Mouse (Mus musculus) kidney, adult 11 months (tissue): ENCODE data around the gene Arhgef10l.

Source experiments
- DNase-seq: peaks from one replicate; pipeline ENCODE4 v3.0.0; 2022

The Arhgef10l gene

DNA sequence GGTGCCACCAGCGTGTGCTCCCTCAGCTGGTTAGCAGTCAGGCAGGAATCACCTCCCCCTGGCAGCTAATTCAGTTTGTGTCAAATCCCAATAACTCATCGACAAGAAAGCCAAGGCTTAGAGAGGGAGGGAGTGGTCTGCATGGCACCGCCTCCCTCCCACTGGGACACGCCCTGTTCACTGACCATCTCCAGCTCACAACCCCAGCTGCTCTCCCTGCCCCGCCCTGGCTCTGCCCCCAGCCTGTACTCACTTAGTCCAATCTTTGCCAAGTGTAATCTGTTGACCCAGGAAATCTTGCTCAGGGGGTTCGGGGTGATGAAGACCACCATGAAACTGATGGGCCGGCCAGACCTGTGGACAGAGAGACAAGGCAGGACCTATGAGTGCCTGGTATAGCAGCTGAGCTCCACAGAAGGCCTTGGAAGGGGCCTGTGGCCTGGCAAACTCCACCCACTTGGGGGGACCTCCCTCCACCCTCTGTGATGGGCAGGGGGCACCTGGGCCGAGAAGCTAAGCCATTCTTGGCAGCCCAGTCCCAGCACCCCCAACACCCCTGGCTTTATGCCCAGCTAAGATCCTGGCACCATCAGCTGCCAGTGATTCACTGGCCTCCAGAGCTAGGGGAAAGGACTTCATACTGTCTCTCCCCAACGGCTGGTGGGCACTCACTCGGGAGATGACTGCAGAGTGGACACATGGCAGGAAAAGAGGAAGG is 103.2 kb downstream of the Arhgef10l start:
- DNase-seq: no peak

DNA sequence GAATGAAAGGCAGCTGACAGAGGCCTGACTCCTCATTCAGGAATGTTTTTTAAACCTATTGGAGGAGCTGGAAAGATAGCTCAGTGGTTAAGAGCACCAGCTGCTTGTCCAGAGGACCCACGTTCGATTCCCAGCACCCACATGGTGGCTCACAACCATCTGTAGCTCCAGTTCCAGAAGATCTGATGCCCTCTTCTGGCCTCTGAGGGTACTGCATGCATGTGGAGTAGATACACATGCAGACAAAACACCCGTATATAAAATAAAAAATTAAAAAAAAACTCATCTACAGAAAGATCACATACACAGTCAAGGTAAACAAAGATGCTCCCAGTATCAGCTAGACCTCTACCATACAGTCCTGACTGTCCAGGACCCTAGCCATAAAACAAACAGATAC is 104.1 kb downstream of the Arhgef10l start:
- no peak for DNase-seq

DNA sequence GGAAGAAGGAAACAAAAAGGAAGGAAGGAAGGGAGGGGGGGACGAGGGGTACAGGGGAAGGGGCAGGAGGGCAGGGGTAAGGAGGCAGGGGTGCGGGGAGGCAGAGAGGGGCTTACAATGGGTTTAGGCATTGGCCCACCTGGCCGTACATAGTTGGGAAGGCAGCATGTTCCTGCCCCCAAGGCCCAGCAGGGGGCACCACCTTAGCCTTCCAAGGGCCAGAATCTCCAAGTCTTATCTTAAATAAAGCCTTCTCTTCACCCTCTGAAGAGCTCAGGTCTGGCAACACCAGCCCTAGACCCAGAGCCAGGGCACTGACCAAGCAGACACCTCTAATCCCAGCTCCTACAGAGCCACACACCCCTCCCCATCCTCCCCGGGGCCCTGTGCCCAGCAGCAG is 106.0 kb downstream of the Arhgef10l start:
- no peak for DNase-seq

DNA sequence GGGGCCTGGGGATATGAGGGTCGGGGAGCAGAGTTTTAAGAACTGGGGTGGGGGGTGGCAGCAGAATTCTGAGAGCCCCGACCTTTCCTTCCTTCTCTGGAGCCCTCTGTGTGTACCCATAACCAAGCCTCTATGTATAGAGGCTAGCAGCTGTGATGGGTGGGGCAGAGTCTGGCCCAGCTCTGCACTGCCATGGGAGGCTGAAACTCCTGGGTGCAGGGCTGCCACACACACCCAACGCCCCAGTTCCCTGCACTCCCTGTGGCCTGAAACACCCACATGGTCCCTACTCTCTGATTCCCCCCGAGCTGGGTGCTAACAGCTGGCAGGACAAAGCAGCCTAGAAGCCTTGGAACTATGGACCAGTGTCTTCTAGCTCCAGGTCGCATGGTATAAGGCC is 107.6 kb downstream of the Arhgef10l start:
- no peak for DNase-seq

DNA sequence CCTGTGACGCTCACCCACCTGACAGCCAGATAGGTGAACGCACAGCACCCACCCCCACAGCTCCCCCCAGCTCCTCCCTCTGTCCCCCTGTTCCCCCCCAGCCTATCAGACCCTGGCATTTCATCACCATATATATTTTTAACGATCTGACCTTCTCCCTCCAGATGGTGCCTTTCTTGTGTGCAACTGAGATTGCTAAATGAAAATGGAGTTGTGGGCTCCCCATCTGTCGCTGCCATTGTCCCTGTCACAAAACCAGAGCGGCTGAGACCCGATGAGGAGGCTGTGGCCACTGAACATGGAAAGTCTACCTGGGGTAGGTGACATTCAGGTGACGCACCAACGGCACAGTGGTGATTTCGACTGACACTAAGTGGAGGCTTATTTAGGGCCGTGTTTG is 109.3 kb downstream of the Arhgef10l start:
- DNase-seq: no peak

DNA sequence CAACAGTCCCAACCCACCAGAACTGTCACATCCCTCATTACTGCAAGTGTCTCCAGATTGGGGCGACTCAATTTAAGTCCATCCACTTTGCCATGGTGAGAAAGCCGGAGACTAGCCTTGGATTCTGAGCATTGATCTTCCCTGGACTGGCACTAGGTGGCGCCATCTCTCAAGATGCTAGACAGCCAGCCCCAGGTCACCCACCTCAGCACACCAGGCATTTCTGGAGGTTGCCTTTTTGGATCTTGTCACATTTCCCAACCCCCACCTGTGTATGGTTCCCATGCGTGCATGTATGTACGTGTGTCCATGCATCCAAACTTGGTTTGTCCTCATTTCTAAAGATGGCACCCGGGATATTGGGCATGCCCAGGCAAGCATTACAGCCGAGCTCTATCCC is 110.5 kb downstream of the Arhgef10l start:
- DNase-seq: peak; percentile 31

DNA sequence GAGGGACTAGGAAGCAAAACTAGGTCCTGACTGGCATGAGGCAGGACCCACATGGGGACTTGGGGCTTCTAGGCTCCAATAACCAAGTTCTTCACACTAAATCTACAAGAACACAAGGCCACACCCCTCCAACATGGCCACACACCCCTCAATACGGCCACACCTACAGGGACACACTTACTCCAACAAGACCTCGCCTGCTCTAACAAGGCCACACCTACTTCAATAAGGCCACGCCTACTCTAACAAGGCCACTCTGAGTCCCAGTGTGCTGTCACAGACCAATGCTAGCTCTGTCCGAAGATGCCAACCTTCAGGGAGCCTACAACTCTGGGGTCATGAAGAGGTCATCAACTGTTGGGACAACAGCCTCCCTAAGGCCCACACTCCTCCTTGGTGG is 111.3 kb downstream of the Arhgef10l start:
- DNase-seq: no peak

DNA sequence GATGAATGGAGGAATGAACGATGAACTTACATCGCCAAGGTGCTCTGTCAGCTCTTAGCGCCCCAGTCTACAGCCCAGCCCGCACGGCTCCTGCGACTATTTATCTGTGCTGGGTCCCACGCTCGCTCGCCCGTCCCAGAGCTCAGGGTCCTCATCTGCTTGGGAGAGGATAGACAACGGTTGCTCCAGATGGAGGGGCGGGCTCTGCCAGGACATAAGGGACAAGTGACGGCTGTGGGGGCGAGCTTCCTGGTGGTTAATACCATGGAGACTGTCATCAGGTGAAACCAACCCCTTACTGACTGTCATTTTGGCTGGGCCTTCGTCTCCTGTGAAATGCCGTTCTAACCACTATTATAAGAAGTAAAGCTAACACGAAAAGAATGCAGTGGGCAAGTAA is 114.0 kb downstream of the Arhgef10l start:
- no peak for DNase-seq

DNA sequence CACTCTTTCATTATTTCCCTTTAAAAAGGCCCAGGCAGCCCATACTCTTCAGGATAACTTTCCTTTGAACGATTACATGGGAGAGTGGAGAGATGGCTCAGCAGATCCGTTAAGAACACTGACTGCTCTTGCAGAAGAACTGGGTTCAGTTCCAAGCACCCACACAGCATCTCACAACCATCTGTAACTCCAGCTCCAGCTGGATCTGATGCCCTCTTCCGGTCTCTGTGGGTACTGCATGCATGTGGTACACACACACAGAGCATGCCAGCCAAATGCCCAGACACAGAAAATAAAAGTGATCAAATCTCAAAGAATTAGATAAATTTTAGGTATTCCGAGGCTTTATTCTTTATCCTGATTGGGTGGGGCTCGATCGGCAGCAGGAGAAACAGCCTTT is 115.1 kb downstream of the Arhgef10l start:
- no peak for DNase-seq

DNA sequence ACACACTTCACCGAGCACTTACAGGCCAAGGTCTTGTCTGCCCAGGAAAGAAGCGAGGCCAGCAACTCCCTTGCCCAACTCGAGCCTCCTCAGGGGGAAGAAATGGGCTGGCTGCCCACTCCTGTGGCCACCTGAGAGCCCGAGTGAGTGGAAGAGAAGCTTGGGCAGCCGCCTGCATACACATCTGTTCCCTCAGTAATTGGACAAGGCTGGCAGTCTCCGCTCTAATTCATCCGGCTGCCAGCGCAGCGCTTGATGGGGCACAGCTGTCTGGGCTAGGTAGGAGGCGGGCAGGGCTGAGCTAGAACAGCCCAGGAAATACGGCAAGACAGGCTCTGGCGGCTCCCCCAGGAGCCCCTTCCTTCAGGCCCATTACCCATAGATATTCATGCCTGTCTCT is 115.8 kb downstream of the Arhgef10l start:
- no peak for DNase-seq

DNA sequence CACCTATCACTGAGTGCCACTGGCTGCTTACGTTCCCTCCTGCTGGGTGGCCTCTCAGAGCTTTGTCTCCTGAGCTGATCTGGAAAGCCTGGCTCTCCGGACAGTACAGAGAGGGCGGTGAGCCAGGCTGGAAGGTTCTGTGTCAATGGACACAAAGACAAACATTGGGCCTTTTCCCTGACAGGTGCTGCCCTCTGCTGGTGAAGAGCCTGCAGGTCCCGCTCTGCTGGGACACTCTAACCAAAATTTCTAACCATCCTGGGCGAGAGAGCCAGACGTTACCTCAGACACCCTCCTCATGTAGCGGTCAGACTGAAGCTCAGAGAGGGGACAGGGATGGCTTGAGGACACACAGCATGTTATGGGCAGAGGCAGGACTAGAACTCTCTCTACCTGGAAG is 118.3 kb downstream of the Arhgef10l start:
- no peak for DNase-seq

DNA sequence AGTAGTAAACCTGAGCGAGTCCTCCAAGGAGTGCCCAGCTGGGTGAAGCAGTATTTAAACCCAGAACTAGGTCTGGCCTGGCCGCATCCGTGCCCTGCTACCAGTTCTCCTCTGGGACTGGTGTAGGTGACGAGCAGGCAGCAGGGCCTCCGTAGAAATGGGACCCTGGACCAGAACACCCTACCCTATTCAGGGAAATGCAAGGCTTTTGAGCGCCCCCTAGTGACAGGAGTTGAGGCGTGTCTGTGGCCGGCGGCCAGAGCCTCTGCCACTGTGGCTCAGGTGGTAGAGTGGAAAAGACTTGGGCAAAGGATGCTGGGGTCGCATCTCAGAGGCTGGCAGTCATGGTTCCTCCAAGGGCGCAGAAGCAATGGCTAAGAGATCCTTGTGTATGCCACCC is 126.7 kb downstream of the Arhgef10l start:
- peak; percentile 19 for DNase-seq

DNA sequence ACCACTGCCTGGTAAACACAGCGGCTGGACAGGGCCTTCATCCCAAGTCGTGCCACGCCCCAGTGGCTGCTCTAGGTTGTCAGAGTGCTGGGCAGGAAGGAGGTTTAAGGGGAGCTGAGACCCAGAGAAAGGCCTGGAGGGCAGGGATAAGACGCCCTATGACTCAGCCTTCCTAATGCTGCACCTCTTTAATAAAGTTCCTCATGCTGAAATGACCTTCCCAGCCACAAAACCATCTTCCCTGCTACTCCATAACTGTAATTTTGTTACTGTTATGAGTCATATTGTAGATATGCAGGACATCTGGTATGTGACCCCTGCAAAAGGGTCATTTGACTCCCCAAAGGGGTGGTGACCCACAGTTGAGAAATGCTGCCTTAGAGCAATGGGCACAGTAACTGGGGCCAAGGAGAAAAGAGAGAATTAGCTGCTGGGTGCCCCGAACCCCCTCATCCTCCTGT is 128.2 kb downstream of the Arhgef10l start:
- no peak for DNase-seq

DNA sequence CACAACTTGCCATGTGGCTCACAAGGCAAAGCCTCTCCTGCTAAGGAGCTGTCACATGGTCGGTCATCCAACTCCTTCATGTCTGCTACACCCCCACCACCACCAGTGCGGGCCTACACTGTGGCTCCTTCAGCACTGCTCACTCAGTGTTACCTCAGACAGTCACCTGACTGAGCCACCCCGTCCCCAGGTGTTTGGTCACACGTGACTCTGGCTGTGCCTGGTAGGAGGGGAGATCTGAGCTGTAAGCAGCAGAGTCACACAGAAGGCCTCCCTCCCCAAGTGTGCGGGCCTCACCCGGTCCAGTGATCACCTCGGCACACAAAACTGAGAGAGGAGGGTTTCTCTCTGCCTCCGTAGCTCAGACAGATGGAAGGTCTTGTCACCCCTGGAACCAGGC is 130.5 kb downstream of the Arhgef10l start:
- DNase-seq: no peak

DNA sequence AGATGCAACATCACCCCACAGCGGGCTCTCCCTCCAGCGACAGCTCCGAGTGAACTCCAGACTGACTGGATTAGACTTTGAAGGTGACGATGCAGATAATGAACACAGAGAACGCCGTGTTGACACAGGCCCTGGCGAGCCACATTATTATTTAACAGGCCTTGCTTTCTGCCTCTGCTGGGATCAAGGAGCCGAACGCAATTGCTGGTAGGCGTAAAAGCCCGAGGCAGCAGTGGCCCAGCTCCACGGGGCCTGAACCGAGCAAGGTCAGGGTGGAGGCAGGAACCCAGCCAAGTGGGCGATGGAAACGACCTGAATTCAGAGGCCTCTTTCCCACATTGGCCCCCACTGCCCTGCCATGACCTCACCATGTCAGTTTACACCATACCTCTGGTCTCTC is 133.5 kb downstream of the Arhgef10l start:
- DNase-seq: peak; percentile 53

DNA sequence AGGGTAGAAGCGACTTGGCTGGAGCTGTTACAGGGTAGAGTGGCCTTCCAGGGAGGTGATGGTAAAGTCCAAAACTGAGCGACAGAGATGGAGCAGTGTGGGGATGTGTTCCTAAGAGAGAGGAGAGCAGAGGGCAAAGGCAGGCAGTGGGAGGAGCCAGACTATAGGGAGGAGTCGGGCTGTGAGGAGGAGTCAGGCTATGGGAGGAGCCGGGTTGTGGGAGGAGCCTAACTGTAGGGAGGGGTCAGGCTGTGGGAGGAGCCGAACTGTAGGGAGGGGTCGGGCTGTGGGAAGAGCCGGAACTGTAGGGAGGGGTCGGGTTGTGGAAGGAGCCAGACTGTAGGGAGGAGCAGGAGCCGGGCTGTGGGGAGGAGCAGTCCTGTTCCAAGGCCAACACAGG is 134.8 kb downstream of the Arhgef10l start:
- peak; percentile 67 for DNase-seq

DNA sequence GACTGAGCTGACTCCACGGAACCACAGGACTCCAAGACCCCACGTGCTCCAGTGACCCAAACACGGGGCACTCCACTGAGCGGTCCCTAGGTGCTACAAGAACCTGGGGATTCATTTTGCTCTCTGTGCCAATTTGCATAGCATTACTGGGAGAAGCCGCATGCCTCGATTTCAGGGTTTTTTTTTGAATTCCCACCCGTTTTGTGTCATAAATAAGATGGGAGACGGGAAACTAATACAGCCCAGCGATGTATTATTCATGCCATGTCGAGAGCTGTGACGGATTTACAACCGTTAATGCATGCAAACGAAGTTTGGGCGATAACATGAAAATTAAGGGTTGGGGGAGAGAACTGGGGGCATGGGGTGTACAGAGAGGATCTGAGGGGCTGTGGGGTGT is 136.1 kb downstream of the Arhgef10l start:
- no peak for DNase-seq

DNA sequence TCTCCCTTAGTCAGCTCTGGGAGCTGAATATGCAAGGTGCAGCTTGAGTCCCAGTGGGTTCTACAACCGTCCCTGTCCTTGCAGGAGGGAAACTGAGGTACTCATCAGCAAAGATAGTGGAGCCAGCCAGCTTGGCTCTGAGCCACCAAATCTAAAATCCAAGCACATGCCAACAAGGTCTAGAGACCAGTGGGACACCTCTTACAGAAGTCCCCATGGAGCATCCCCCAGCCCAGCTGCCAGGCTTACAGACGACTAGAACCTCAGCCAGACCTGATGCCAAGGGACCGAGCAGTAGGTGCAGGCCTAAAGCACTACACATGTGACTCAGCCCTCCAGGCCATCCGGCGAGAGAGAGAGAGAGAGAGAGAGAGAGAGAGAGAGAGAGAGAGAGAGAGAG is 137.4 kb downstream of the Arhgef10l start:
- DNase-seq: no peak

DNA sequence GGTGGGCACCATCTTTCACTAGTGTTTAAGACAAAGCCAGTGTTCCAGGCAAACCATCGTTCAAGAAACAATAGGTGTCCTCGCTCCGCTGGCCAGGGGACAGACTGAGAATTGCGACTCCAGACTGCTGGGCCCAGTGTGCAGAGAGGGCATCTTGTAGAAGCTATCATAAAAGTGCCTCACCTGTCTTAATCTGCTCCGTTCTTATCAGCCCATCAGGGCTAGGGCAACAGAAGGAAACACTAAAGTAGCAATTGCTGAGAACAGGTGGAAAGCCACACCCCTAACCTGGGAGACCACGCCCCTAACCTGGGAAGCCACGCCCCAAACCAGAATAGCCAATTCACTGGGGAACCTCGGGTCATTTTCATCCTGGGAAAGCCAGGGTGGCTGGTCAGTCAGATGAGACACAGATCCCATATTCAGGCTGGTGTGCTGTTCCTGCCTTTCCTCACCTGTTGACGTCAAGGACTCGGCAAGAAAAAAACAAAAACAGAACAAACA is 140.1 kb downstream of the Arhgef10l start:
- DNase-seq: no peak

DNA sequence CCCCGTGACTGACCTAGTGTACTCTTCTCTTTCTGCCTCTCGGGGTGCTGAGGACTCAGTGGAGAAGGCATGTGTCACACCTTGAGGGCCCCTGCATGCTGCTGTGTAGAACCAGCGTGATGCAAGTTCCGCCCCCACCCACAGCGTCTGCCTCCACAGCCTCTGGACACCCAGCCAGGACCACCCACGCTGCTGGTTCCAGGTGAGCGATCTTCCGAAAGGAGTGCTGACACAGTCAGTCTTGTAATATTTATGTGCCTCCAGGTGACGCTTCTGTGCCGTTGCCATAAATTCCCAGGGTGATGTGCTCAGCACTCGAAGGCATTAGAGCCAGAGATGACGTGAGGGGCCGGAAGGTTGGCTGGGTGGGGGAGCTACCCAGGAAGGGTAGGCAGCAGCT is 140.9 kb downstream of the Arhgef10l start:
- peak; percentile 40 for DNase-seq

DNA sequence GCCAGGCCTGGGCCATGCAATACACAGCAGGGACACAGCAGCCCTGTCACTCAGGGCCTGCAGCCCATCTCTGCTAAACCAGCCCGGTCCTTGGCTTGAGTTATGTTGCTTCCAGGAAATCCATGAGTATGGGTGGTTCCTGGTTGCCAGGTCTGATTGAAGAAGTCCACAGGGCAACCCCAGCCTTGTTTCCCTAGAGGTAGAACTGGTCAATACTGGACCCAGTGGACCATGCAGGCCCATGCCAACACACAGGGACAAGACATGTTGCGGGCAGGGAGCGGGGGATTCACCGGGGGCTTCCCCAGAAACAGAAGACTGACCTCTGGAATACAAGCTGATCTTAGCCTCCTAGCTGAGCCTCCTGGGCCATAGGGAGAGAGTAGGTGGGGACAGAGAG is 142.9 kb downstream of the Arhgef10l start:
- no peak for DNase-seq

DNA sequence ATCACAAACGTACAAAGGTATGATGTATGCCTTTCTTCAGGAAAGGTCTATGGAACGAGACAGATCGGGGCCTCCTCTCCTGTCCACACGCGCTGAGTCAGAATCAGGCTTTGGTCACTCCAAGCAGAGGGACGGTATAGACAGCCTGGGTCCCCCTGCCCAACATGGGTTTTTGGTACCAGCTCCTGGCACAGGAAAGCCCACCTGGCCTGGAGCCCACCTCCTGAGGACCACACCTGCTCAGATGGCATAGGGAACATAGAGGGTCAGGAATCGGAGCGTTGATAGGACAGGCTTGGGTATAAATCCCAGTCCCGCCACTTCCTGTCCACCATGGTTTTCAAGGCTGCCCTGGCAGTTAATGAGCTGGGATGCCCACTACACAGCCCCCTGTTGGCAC is 145.1 kb downstream of the Arhgef10l start:
- no peak for DNase-seq

DNA sequence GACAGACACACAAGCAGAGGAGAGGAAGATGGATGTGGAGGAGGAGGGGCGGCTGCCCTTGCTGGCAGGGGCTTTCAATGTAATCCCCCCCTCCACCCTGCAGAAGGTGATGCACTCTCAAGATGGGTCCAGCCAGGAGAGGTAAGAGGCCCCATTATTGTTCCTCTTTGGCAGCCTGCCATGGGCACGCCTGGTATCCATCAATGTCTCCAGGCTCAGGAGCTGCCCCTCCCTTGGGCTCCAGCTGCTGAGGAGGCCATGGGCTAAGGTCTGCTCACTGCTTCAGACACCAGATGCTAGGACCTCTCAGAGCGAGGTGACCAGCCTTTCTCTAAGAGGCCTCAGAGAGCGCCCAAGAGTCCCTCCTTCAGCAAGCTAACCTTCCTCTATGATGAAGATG is 152.0 kb downstream of the Arhgef10l start:
- DNase-seq: no peak

DNA sequence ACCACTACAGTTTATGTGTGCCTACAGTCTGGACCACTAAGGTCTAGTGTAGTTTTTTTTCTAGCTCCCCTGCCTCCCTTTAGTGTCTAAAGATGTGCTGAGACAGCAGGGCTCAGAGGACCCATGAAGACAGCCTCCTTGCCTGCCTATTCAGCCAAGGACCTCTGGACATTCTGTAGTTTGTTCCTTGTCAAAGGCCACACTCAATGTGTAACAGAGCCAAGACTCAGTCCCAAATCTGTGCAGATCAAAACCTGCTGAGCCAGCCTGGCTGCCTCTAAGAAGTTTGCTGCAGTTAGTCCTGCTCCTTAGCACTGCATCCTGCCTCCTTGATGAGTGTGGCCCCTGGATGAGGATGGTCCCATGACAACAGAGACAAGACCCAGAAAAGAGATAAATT is 156.0 kb downstream of the Arhgef10l start:
- DNase-seq: peak; percentile 26

DNA sequence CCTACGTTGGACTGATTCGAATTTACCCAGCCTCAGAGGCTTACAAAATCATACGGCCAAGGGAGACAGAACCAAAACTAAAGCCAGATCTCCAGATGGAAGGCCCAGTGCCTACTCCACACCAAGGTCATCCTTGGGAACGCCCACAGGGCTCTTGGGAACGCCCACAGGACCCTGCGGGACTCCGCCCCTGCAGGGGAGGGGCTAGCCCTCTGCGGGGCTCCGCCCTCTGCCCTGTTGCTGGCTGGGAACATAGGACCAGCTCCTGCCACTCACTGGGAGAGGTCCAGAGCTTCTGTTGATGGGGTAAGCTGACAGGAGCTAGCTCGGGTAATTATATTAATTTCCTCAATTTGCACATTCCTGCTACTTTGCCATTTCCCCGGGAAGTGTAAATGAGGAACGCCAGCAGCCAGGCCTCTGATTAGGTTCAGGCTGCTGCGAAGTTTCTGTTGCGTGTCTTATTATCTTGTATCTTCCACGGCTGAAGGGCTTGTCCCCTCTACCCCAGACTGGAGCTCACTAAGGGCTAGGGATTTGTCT is 158.6 kb downstream of the Arhgef10l start:
- no peak for DNase-seq
